Mouse (Mus musculus): Measurements from ENCODE around the gene Samd15.

Samd15 gene

DNA sequence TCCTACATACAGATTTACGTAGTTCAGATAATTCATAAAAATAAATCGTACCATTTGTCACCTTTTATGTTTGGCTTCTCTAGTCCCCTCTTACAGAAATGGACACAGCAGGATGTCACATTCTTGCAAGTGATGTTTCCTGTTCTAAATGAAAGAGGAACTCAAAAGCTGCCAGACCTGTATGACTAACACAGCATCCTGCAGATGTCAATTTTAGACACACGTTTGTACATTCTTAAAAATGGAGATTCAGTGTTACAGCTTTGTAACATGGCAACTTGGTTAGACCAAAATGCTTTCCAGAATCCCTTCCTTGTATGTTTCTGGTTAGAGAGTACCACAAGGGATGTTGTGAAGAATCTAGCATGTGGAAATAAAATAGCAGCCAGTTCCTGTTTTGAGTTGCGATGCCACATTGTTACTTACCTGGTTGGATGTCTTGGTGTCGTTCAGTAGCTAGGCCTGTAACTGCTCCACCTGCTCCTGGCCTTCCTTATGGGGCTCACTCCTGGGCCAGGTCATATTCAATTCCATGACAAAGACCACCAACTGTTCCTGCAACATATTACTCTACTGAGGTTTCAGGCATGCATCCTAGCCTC lies 37.5 kb downstream of the Samd15 start:
- DNase-seq: no peak

DNA sequence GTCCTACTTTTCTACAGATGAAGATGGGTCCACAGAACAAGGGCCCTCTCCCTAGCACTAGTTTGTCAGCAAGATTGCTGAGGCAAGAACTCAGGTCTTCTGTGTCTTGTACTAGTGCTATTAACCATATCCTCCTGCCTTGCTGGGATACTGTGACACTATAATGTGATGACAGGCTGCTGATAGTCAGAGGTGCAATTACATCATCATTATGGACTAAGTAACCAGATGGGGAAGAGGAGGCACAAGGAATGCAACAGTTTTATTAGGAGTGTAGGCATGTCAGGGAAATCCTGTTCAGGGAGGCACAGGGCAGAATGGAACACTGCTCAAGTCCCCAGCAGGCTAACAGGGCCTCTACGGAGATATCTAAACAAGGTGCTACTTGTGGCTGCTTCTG lies 39.1 kb downstream of the Samd15 start, which contains the start of gene Noxred1:
Noxred1 (minus strand) TSS at position 101 of the 400 bp plus-strand sequence.
- no peak for DNase-seq

DNA sequence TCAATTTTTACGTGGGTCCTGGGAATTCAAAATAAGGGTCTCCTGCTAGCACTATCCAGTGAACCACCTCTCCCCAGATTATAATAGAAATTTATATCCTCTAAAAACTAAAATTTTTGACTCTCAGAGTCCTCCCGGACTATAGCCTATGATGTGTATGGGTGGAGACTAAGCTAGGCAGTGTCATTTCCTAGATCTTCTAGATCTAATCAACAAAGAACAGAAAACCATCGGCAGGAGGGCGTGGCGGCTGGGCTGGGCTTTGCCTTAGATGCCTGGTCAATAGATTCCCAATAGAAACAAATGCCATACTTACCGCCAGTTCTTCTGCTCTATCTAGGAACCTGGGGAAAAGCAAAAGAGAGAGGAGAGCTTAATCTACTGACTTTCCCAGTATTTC lies 50.6 kb downstream of the Samd15 start:
- no peak for DNase-seq

DNA sequence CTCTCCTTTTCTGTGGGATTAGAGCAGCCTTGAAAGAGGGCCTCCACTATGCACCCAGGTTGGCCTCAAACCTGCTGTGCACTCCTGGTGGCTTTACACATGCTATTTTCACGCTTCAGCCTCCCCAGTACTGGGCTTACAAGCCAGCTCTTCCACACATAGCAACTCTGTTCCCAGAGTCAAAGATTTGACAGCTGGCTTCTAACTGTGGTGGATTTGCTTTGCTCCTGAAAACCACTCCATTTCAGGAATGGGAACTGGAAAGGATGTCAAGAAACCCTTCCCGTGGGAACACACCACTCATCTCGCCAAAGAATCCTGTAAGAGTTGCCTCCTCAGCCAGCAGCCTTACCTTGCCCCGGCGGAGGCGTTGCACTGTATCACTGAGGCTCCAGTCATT lies 54.4 kb downstream of the Samd15 start:
- no peak for DNase-seq

DNA sequence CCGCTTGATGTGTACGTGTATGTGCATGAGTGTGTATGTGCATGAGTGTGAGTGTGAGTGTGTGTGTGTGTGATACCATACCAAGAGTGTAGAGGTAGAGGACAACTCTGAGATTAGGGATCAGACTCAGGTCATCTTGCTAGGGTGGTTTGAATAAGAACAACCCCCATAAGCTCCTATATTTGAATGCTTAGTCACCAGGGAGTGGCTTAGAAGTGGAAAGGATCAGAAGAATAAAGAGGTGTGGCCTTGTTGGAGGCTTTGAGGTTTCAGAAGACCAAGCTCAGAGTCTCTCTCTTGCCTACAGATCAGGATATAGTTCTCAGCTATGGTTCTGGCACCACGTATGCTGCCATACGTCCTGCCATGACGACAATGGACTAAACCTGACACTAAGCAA lies 57.1 kb downstream of the Samd15 start:
- DNase-seq: no peak

DNA sequence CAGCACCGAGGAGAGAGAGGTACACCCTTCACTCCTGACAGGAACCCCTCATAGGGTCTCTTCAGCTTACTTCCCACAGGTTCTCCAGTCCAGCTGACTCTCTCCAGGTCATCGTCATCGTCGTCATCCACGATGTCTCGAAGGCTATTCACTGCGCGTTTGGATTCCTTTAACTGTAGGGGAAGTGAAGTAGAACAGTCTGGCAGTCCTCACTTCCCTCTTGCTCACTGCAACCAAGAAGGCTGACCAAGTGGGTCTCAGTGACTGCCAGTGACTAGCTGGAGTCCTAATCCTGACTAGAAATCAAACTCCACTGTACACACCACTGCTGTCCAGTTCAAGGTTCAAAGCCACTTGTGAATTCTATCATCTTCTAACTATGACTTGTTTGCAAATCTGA lies 61.0 kb downstream of the Samd15 start:
- DNase-seq: no peak

Measured in cerebellum, adult 9-11 months (tissue).